Mouse (Mus musculus) heart, adult 2 months (tissue): ENCODE data around the gene Ak5.

ENCODE experiments used
- CTCF ChIP-seq: fragments of 200-600 bp; IDR thresholded peaks from 2 replicates; pipeline ENCODE4 v1.8.1; 2022; ENCODE audit warnings: antibody characterized with exemption, mild to moderate bottlenecking, moderate library complexity
- EP300 ChIP-seq: fragments of 200-500 bp; IDR thresholded peaks from 2 replicates; pipeline ENCODE4 v1.6.1; 2011; ENCODE audit warnings: low read depth, low read length, control low read depth; ENCODE audit not compliant: insufficient read depth
- POLR2A ChIP-seq: fragments of 200-500 bp; IDR thresholded peaks from 2 replicates; pipeline ENCODE4 v1.6.1; 2011; ENCODE audit warnings: mild to moderate bottlenecking, low read depth, low read length, control low read depth; ENCODE audit not compliant: insufficient read depth

GRCm38 (mm10) chr3:152609076-152609475 is 59.1 kb downstream of the Ak5 start:
- no peak for TF ChIP-seq POLR2A
- no peak for TF ChIP-seq CTCF
- TF ChIP-seq EP300 = no peak
